Mouse (Mus musculus): ENCODE measurements around the gene Cope.

The Cope gene

DNA sequence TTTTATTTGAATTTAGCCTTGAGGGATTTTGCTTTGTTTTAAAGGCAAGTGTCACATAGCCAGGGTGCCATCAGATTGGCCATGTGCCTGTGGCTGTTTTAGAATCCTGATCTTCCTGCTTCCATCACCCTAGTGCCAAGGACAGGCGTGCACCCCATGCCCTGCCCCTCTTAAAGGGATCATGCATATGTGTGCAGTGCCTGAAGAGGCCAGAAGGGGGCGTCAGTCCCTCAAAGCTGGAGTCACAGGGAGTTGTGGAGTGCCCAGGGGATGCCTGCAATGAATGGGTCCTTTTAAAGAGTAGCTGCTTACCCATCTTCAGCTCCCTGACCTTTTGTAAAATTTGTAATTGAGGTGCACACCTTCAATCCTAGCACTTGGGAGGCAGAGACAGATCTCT lies 7.0 kb downstream of the Cope start:
- DNase-seq (ENCODE audit: low spot score in 2 of 2): no peak

DNA sequence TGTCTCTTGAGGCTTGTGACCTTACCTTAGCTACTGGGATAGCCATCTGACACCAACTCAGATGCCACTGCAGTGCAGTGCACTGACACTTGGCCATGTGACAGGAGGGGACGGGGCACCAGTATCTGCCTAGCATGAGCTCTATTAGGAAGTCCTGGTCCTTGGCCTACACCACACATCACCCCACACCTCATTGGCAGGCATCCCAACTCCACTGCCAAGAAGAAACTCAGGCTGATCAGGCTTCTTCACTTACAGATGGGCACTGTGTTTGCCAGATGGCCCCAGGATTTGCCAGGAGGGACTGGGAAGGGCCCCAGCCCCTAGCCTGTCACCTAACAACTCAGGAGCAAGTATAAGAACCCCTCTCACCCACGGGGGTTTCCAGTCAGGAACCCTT lies 11.1 kb downstream of the Cope start:
- no peak for DNase-seq (ENCODE audit: low spot score in 2 of 2)

DNA sequence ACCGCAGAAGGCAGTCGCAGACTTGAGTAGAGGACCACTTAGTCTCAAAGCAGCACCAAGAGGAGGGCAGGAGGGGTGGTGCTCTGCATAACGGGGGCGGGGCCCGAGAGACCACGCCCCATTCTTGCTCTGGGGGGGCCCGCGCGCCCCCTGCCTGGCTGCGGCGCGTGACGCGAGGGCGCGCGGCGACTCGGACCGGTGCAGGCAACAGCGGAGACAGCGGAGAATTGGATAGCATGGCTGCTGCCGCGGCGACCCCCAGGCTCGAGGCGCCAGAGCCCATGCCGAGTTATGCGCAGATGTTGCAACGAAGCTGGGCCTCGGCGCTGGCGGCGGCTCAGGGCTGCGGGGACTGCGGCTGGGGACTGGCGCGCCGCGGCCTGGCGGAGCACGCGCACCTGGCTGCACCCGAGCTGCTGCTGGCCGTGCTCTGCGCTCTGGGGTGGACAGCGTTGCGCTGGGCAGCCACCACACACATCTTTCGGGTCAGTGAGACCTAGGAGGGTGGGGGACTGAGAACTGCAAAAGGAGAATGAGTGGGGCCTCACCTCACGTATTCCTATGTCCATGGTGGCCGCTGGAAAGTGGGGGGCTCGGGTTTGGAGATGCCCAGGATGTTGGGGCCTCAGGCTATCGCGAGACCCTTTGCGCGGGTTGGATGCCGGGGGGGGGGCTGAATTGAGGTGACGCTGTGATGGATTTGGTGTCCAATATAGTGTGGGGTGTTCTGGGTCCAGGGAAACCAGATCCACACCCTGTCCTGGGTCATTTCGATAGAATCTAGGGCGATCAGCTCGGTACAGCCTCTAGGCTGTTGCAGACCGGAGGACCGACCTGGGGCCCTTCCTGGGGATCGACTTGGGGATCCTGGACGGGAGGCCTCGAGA lies 13.5 kb downstream of the Cope start, which contains the start of gene Cers1:
Cers1 (plus strand) TSS at position 152 of the 887 bp plus-strand sequence.
- peak; percentile 26 to 31 for DNase-seq (ENCODE audit: low spot score in 2 of 2)

DNA sequence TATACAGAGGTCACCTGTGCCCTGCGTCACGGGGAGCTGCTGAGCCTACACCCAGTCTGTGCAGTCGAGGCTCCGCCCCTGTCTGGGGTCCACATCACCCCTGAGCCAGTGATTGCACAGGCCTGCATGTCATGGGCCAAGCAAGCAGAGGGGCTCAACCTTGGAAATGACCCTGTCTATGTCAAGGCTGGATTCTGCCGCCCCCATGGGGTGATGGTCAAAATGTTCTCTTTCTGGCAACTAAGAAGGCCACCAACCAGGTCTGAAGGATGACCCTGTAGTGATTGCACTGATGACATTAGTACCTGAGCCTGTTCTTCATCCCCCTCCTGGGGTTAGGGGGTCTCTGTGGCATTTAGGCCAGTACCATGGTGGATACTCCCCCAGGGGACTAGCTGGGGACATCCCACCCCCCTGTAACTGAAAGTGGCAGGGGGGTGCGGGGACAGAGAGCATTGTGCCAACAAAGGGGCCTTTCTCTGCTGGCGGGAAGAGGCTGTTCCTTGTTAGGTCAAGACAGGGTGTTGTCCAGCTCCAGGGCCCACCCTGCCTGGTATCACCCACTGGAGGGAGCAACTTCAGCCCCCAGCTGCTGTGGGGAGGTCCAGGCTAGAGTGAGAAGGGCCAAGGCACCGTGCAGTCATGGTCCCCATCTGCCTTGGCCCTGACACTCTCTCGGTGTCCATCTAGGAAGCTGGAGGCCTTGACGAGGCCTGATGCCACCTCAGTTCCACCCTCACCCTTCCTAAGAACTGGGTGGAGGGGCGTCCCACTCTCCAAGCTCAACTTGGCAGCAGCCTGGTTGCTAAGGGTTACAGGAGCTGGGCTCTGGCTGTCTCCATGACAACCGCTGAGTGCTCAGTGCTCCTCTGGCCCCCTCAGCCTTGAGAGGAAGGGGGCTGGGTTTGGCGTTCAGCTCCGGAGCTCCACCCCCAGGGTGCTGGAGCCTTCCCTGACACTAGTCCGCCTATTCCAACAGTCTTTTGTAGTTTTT lies 14.5 kb downstream of the Cope start:
- no peak for DNase-seq (ENCODE audit: low spot score in 2 of 2)

DNA sequence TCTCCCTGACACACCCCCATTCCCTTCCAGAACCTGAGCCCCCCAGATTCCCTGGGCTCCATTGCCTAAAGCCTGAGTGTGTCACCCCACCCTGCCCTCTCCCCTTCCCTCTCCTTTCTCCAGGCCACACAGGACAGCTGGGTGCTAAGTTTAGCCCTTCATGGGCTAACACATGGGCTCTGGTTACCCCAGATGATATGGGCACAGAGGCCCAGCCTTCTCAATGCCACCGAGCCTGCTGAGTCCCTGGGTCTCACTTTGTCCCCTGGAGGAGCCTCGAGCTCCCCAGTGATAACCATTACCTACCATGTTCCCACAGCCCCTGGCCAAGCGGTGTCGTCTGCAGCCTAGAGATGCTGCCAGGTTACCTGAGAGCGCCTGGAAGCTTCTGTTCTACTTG lies 15.6 kb downstream of the Cope start:
- no peak for DNase-seq (ENCODE audit: low spot score in 2 of 2)

DNA sequence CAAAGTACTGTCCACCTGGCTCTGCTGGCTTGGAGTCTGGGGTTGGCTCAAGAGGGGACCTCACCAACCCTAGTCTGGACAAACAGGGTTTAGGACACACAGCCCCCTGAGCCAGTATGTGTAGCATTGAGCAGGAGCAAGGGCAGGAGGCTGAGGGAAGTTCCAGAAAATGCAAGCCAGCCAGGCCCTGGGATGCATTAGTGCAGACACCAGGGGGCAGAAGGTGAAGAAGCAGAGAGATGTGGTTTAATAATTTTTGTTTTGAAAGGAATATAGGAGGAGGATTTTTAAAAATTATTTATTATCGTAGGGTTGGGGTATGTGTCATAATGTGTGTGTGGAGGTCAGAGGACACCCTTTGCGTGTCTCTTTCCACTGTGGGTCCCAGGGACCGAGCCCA lies 21.4 kb downstream of the Cope start:
- no peak for DNase-seq (ENCODE audit: low spot score in 2 of 2)

DNA sequence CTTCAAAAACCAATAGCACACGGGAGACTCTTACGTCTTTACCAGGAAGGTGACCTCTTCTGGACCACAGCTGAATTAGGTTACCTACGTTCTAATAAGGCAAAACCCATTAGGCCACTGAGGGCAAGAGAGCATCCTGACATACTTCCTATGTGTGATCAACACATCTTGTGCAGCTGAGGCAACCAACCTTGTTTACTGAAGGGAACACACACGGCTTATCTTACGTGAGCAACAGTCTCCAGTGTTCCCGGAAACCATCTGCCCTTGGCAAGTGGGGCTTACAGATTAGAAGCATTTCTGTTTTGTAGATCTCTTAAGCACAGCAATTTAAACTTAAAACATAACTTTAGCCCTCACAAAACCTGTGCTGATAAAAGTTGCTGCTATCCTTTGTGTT lies 25.2 kb downstream of the Cope start:
- no peak for DNase-seq (ENCODE audit: low spot score in 2 of 2)

DNA sequence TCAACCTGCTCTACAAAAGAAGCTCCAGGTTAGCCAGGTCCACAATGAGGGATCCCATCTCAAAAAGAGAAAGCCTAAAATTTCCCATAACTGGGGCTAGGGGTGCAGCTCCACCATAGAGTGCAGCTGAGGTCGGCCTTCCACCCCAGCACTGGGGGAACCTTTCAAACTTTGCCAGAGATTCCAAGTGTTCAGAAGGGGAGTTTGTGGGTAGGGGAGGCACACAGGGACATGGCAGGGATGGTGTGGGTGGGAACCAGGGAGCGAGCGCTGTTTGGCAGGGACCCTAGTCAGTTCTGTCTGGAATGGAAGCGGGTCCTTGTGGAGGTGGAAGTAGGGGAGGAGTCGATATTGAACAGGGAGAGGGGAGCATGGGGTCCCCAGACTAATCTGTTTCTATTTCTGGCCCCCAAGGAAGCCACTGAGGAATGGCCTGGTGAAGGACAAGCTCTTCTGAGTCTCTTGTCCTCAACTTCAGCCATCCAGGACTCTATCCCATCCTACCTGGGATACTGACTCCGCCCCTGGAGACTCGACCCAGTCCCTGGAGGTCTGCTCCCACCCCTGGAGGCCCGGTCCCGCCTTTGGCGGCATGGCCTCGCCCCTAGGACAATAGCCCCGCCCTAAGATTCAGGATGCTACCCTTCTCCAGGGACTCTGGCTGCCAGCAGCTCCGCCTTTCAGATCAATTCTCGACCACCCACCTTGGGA lies 27.0 kb downstream of the Cope start, which contains the start of gene Gdf1:
Gdf1 (plus strand) TSS at position 694 of the 711 bp plus-strand sequence.
- DNase-seq (ENCODE audit: low spot score in 2 of 2): no peak

DNA sequence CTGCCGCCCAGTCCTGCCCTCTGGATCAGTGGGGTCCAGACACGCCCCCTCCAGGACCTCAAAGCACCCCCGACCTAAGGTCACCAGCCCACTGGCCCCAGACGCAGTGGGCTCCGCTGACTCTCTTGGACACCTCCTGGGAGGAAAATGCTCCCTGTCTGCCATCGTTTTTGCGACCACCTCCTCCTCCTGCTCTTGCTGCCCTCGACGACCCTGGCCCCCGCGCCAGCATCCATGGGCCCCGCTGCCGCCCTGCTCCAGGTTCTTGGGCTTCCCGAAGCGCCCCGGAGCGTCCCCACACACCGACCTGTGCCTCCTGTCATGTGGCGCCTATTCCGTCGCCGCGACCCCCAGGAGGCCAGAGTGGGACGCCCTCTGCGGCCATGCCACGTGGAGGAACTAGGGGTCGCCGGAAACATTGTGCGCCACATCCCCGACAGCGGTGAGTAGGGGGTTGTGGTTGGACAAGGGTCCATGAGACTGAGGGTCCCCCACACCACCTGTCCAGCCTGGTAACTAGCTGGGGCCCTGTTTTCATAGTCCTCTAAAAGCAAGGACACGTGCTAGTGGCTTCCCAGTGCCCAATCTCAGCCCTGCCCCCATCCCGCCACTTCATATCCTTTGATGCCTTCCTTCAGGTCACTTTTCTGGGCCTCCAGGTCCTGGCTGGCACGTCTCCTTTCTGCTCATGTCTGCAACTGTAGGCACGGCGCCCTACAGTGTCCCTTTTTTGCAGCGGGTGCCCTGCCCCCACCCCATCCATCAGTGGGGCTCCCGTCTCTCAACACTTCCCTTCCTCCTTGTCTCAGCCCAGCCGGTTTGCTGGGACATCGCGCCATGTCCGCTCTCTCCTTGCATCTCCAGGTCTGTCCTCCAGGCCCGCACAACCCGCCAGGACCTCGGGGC lies 27.8 kb downstream of the Cope start:
- no peak for DNase-seq (ENCODE audit: low spot score in 2 of 2)

DNA sequence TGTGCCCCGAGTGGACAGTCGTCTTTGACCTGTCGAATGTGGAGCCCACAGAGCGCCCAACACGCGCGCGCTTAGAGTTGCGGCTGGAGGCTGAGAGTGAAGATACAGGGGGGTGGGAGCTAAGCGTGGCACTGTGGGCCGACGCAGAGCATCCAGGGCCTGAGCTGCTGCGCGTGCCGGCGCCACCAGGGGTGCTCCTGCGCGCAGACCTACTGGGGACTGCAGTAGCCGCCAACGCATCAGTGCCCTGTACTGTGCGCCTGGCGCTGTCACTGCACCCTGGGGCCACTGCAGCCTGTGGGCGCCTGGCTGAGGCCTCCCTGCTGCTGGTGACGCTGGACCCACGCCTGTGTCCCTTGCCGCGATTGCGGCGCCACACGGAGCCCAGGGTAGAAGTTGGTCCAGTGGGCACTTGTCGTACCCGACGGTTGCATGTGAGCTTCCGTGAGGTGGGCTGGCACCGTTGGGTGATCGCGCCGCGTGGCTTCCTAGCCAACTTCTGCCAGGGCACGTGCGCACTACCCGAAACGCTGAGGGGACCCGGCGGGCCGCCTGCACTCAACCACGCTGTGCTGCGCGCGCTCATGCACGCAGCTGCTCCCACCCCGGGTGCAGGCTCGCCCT lies 28.5 kb downstream of the Cope start:
- no peak for DNase-seq (ENCODE audit: low spot score in 2 of 2)

DNA sequence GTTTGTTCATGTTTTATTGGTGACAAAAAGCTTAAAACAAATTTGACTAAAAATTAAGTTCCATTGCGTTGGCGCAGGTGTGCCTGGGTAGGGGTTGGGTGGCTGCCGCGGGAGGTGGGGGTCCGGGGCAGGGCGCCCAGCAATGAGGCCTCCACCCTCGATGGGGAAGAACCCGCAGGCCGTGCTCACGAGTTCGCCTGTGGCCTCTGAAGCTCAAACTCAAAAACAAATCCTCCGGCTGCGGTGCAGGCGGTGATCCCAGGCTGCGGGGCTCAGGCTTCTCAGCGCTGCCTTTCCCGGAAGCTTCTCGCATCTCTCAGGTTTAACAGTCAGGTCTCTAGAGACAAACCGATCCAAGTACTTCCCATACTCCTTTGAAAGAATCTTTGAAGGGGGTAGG lies 29.2 kb downstream of the Cope start:
- DNase-seq (ENCODE audit: low spot score in 2 of 2): no peak

DNA sequence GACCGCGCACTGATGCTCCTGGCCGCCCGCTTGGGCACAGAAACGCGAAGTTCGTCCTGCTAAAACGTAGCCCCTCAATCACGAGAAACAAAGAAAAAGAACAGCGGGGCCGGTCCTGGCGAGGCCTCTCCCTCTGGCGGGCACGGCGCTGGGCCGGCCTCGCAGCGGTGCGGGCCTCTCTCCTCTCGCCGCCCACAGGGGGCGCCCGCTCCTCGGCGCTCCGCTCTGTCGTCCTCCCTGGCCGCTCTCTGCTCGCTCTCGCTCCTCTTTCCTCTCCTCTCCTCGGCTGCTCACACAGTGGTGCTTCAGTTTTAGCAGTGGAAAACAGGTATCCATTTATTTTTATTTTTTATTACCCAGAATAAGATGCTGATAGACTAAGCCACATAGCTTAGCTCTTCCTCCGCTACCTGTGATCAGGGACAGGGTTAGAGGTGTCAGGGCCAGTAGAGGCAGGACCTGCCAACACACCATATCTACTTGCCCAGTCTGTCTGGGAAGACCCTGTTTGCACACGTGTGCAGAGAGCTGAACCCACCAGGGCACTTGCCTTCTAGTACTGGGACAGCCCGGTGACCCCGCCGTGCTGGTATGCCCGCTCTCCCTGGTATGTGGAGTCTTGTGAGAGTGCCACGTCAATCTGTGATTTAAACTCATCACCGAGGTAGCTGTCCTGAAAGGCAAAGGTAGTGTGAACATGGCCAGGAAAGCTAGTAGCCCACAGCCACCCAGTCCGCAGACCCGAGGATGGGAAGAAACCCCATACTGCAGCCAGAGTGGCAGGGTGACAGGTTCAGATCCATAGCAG lies 30.0 kb downstream of the Cope start:
- DNase-seq (ENCODE audit: low spot score in 2 of 2): no peak

DNA sequence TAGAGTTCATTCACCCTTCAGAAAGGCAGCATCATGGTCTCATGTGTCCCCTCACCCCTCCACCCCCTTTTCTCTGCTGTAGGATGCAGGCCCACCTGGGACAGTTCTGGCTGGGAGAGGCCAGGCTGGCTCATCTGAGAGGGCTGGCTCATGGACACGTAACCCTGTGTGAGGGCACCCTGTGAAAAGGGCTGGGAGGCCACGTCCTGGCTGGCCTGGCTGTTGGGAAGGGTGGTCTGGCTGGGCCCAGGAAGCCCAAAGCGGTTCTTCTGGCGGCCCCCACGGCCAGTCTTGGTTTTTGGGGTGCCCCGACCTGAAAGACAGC lies 30.5 kb downstream of the Cope start:
- DNase-seq (ENCODE audit: low spot score in 2 of 2): no peak

DNA sequence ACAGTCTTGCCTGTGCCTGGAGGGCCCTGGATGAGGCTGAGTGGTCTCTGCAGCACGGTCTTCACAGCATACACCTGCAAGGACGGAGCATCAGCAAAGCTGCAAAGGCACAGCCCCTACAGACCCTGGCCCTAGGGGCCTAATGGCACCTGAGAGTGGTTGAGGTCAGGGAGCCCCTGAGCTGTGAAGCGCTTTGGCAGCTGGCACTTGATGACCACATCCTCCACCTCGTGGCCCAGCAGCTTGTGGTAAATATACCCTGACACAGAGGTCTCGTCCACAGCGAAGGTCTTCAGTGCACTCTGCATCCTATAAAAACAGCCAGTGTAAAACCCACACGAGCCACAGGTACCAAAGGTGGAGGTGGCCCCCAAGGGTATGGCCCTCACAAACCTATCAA lies 36.6 kb downstream of the Cope start:
- DNase-seq (ENCODE audit: low spot score in 2 of 2): no peak

DNA sequence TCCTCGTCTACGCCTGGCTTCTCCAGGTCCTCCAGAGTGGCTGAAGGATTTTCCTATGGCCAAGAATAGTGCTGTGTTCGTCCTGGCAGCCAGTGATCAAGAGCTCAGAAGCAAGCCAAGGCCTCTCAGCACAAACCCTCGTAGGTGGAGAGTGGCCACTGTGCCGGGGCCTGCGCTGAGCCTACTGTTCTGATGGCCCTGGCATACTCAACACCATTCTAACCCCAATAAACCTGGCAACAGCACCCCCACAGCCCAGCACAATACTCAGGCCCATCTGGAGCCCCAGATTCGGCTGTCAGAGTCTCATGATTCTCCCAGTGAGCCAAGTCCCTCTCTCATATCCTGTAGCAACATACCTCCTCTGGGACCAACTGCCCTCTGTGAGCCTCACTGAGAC lies 38.3 kb downstream of the Cope start:
- no peak for DNase-seq (ENCODE audit: low spot score in 2 of 2)

DNA sequence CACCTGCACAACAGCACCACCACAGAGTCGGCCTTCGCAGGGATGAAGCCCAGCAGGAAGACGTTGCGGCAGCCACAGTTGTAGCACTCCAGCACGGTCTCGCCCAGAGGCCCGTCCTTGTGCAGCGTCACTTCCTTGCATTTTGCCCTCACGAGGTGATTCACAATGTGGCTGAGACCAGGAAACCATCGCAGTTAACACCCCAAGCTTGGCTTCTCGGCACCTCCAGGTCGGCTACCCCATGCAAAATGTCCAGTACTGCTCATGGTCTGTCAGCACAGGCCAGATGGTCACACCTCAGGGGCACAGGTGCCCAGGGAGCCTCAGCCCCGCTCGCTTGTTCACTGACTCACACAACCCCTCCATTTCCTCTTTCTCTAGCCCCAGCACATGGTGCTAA lies 39.7 kb downstream of the Cope start:
- no peak for DNase-seq (ENCODE audit: low spot score in 2 of 2)

DNA sequence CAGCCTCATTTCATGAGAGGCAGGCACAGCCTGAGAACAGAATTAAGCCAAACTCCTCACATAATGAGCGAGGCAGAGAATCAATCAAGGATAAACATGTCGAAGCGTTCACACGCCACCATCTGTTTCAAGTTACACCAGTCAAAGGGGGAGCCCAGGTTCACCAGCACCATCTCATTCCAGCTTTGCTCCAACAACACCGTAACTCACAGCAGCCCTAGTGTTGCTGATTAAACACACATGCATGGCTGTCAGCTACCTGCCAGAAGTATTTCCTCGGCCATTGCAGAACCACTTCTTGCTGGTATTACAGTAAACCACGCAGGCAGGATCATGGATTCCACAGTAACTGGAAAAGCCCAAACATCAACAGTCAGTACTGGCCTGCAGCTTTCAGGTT lies 40.8 kb downstream of the Cope start:
- no peak for DNase-seq (ENCODE audit: low spot score in 2 of 2)

DNA sequence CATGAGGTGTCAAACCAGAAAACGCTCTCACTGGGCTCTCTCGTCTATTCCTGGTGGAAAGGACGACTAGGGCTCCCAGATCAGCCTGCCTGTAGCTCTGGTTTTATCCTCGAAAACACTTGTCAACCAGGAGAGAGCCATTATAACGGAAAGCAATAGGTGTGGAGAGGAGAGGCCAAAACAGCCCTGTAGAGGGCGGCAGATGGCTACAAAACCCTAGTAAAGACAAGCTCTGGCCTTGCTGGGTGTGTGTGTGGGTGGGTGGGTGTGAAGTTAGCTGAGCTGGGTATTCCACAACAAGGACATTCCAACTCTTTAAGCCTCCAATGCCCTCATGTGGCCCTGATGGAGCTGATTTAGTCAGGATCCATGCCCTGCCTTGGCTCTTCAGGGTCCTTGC lies 41.4 kb downstream of the Cope start:
- no peak for DNase-seq (ENCODE audit: low spot score in 2 of 2)

DNA sequence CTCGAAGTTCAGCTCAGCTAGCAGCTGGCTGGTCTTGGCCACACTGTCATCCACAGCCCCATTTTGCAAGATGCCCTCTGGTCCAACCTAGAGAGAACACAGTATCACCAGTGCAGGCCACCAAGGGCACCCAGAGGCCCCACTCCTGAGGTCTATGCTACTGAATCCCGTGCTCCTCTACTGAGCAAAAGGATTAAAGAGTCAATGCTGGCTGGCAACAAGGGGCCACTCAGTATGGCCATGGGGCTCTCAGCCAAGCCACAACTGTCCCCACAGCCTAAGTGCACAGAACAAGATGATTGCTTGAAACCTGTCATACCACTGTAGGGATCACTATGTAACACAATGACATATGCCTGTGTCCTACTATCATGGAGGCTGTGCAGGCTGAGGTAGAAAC lies 42.0 kb downstream of the Cope start:
- no peak for DNase-seq (ENCODE audit: low spot score in 2 of 2)

DNA sequence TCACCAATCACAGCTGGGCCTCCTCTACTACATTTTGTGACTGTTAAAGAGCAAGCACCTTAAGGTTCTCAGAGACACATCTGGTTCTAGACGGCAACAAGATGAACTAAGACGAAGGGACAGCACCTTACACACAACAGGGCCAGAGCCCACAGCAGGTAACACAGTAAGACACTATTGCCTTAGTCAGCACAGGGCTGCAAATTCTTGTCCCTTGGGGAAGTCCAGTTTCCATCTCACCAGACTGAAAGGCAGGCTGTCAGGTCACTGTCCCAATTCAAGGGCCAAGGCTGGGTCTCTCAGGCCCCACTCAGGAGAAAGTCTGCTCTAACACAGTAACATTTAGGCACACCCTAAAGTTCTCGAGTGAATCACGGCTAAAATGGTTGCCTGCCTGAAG lies 45.1 kb downstream of the Cope start:
- DNase-seq (ENCODE audit: low spot score in 2 of 2): no peak
